Mouse (Mus musculus) lung, postnatal 0 days (tissue): ENCODE measurements at regions not wholly inside any gene's neighbourhood (a gene's known extent, or its start where the extent isn't known, plus 50 kb on each side); places are given as distances from the start of the nearest gene placed in this dataset.

ENCODE experiments used
- CTCF ChIP-seq: IDR thresholded peaks from 2 replicates; pipeline ENCODE4 v1.5.1; 2016; ENCODE audit warnings: antibody characterized with exemption, mild to moderate bottlenecking
- EP300 ChIP-seq: IDR thresholded peaks from 2 replicates; pipeline ENCODE4 v1.6.1; 2016; ENCODE audit warnings: antibody characterized with exemption, mild to moderate bottlenecking, control low read depth

DNA sequence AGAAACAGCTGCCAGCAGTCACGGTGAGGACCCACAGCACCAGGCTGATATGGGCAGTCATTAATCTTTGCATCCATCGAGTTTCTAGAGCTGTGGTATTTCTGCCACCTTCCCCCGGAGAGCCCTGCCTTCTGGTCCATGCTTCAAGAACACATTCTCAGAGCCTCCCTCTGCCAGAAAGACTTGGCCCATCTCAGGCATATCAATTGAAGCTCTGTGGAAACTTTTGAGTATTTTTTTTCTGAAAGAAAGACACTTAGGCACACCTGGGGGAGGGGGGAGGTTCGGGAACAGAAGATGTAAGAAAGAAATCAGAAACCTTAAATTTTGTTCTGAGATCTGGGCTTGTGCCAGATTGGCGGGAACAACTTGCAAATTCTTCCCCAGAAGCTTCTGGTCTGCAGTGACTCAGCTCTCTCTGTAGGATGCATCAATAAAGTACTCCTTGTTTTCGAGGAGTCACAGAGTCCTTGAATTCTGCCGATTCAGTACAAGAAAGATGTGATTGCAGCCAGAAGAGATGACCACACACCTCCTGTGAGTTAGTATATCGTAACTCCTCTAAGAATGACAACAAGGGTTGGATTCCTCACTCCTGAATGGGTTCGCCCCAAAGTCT lies 131.2 kb upstream of the F13a1 start:
- TF ChIP-seq CTCF (no peak), EP300 (no peak)
